Mouse (Mus musculus) lung, postnatal 0 days (tissue): ENCODE measurements around the gene Pou2f1.

Experiments used
- CTCF ChIP-seq: IDR thresholded peaks from 2 replicates; pipeline ENCODE4 v1.5.1; 2016; ENCODE audit warnings: antibody characterized with exemption, mild to moderate bottlenecking
- EP300 ChIP-seq: IDR thresholded peaks from 2 replicates; pipeline ENCODE4 v1.6.1; 2016; ENCODE audit warnings: antibody characterized with exemption, mild to moderate bottlenecking, control low read depth

DNA sequence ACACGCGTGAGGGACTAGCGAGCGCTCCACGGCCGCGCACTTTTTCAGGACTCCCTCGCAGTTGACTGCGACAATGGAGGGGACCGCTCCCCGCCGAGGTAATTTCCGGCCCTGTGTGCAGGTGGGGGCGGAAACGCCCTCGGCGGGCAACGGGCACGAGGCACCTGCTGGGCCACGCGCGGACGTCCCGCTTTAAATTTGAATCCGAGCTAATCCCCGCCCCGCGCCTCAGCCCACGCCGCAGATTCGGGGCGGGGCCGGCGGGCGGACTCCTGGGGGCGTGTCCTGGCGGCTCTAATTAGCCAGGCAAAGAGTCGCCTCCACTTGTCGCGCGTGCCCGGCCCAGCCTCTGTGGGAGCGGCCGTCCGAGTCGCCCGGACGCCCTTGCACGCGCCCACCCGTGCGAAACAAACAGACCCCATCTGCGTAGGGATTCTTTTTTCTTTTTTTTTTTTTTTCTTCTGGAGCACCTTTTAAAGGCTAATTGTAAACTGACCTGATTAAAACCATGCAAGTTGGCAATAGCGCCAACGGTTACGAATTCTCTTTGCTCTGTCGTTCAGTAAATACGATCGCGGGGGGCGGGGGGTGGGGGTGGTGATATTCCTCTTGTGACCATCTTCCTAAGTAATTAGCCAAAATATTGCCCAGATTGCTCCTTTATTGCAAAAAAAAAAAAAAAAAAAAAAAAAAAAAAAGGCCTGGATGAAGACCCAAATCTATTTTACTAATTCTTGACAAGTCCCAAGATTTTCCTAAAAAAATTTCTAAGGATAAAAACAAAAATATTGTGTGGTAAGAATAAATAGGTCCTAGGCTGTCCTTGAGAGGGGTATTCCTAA, 924 bp upstream of the Pou2f1 start:
- TF ChIP-seq CTCF = no peak
- no peak for TF ChIP-seq EP300
